Mouse (Mus musculus) myocyte (in vitro differentiated cells): ENCODE measurements around the gene Ctf1. TPM values are rescaled to one million over a fixed set of nuclear protein-coding genes. Genes with fewer than 3 reads are reported as not detected.

Source experiments
- H3K27me3 ChIP-seq: one replicate; pipeline ENCODE4 v1.6.1; 2011; ENCODE audit not compliant: control insufficient read depth, insufficient read depth, insufficient read length
- H3K36me3 ChIP-seq: one replicate; pipeline ENCODE4 v1.6.1; 2011; ENCODE audit not compliant: control insufficient read depth, insufficient read depth
- H3K4me2 ChIP-seq: one replicate; pipeline ENCODE4 v1.6.1; 2011; ENCODE audit warnings: low read depth, control low read depth
- H3K4me3 ChIP-seq: one replicate; pipeline ENCODE4 v1.5.1; 2011; ENCODE audit warnings: mild to moderate bottlenecking, control low read depth, moderate library complexity
- H3K79me2 ChIP-seq: one replicate; pipeline ENCODE4 v1.6.1; 2011; ENCODE audit not compliant: control insufficient read depth, insufficient read depth
- H3ac ChIP-seq: one replicate; pipeline ENCODE4 v1.6.1; 2011; ENCODE audit not compliant: control insufficient read depth, insufficient read length
- CEBPB ChIP-seq: IDR thresholded peaks from 2 replicates; pipeline ENCODE4 v1.6.1; 2011; ENCODE audit warnings: mild to moderate bottlenecking, moderate library complexity; ENCODE audit not compliant: poor library complexity, insufficient read depth, severe bottlenecking
- E2F4 ChIP-seq: IDR thresholded peaks from one replicate; pipeline ENCODE4 v1.6.1; 2011; ENCODE audit warnings: mild to moderate bottlenecking, control low read depth, moderate library complexity; ENCODE audit not compliant: insufficient read depth
- MAX ChIP-seq: IDR thresholded peaks from one replicate; pipeline ENCODE4 v1.6.1; 2011; ENCODE audit warnings: low read depth, mild to moderate bottlenecking, control low read depth
- MYOD1 ChIP-seq, 3 experiments: IDR thresholded peaks; one replicate each; pipeline ENCODE4 v1.6.1; 2011; ENCODE audit warnings: control low read depth in 2 of 3, low read depth in 2 of 3, mild to moderate bottlenecking in 2 of 3, moderate library complexity in 1 of 3; ENCODE audit not compliant: insufficient read length in 2 of 3, control insufficient read depth in 1 of 3
- MYOG ChIP-seq, 3 experiments: IDR thresholded peaks; one replicate each; pipeline ENCODE4 v1.6.1; 2011; ENCODE audit warnings: control low read depth in 2 of 3, low read depth in 2 of 3, mild to moderate bottlenecking in 2 of 3; ENCODE audit not compliant: insufficient read length in 2 of 3, control insufficient read depth in 1 of 3, insufficient read depth in 1 of 3
- POLR2A ChIP-seq: IDR thresholded peaks from one replicate; pipeline ENCODE4 v1.6.1; 2011; ENCODE audit warnings: low read depth, mild to moderate bottlenecking, control low read depth, moderate library complexity; ENCODE audit not compliant: insufficient read length
- POLR2AphosphoS2 ChIP-seq: IDR thresholded peaks from one replicate; pipeline ENCODE4 v1.6.1; 2011; ENCODE audit warnings: low read depth, control low read depth; ENCODE audit not compliant: insufficient read length
- REST ChIP-seq: IDR thresholded peaks from one replicate; pipeline ENCODE4 v1.6.1; 2011; ENCODE audit warnings: mild to moderate bottlenecking, control low read depth, moderate library complexity; ENCODE audit not compliant: insufficient read depth, insufficient read length
- SRF ChIP-seq: IDR thresholded peaks from one replicate; pipeline ENCODE4 v1.6.1; 2011; ENCODE audit warnings: low read depth; ENCODE audit not compliant: control insufficient read depth, insufficient read length
- TCF12 ChIP-seq: IDR thresholded peaks from one replicate; pipeline ENCODE4 v1.6.1; 2011; ENCODE audit warnings: mild to moderate bottlenecking, control low read depth; ENCODE audit not compliant: poor library complexity, insufficient read depth, severe bottlenecking
- TCF3 ChIP-seq: IDR thresholded peaks from one replicate; pipeline ENCODE4 v1.6.1; 2011; ENCODE audit warnings: low read depth, control low read depth; ENCODE audit not compliant: insufficient read length
- USF1 ChIP-seq: IDR thresholded peaks from one replicate; pipeline ENCODE4 v1.6.1; 2011; ENCODE audit warnings: low read depth, mild to moderate bottlenecking, control low read depth, moderate library complexity
- polyA plus RNA-seq: library from polyadenylated mRNA; unstranded; fragments of >200 nt; fragmentation: generic; extraction: Trizol; gene quantifications from one replicate; pipeline ENCODE4 v1.2.1, GENCODE M21; 2012; ENCODE audit warnings: missing spikeins

Ctf1 gene
- polyA plus RNA-seq, 1 experiment, result 8.9 TPM

DNA sequence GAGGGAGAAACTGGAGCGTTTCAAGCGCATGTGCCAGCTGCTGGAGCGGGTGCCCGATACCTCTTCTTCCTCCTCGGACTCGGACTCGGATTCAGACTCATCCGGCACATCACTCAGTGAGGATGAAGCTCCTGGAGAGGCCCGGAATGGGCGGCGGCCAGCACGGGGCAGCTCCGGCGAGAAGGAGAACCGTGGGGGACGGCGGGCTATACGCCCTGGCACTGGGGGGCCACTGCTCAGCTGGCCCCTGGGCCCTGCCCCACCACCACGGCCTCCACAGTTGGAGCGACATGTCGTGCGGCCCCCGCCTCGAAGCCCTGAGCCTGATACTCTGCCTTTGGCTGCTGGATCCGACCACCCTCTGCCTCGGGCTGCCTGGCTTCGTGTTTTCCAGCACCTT lies 39.5 kb downstream of the Ctf1 start:
- no peaks in the 10 kb centered on the region for H3K79me2 ChIP-seq
- H3ac ChIP-seq, result no peak overlapping the region
- no peak for TF ChIP-seq POLR2AphosphoS2
- no peak for TF ChIP-seq SRF
- TF ChIP-seq MYOG (IDR thresholded peaks at IDR 0.05; ENCODE audit: control insufficient read depth in 1 of 3, insufficient read depth in 1 of 3, insufficient read length in 2 of 3, low read depth in 2 of 3), result no peak
- TF ChIP-seq MAX, result no peak
- TF ChIP-seq MYOD1 (IDR thresholded peaks at IDR 0.05; ENCODE audit: control insufficient read depth in 1 of 3, insufficient read length in 2 of 3, low read depth in 2 of 3), result no peak
- TF ChIP-seq CEBPB, result no peak
- TF ChIP-seq USF1, result no peak
- no peak for TF ChIP-seq TCF12
- no peak for TF ChIP-seq POLR2A
- no peak for TF ChIP-seq E2F4
- no peak for TF ChIP-seq REST
- no peaks in the 10 kb centered on the region for H3K27me3 ChIP-seq
- H3K4me2 ChIP-seq, result no peak overlapping the region
- H3K4me3 ChIP-seq, result no peak overlapping the region
- H3K36me3 ChIP-seq, result peaks cover 16% of the 10 kb centered on the region

DNA sequence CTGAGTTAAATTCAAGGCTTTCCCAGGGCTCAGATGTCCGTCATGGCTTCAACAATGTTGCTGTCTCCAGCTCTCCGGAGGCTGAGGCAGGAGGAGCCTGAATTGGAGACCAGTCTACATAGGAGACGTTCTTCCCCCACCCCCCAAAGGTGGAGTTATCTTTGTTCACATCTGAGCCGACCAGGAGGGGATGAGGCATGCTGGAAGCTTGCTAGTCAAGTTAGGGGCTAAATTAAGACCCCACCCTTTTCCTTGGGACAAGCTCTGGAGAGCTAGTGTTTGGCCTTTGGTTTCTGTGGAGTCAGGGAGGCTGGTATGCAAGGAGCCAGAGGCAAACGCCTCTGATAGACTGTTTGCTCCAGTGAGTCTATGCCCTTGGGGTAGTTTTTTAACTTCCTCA lies 40.6 kb downstream of the Ctf1 start:
- H3K79me2 ChIP-seq, result peaks cover 7% of the 10 kb centered on the region
- peaks cover 22% of the 10 kb centered on the region for H3K36me3 ChIP-seq
- no peaks in the 10 kb centered on the region for H3K27me3 ChIP-seq
- H3ac ChIP-seq, result no peak overlapping the region
- H3K4me2 ChIP-seq, result no peak overlapping the region
- no peak for TF ChIP-seq CEBPB
- TF ChIP-seq TCF3, result no peak
- no peak for TF ChIP-seq POLR2A
- TF ChIP-seq MAX, result no peak
- no peak for TF ChIP-seq MYOG (IDR thresholded peaks at IDR 0.05; ENCODE audit: control insufficient read depth in 1 of 3, insufficient read depth in 1 of 3, insufficient read length in 2 of 3, low read depth in 2 of 3)
- TF ChIP-seq E2F4, result no peak
- no peak for TF ChIP-seq TCF12
- TF ChIP-seq REST, result no peak
- no peak for TF ChIP-seq SRF
- TF ChIP-seq POLR2AphosphoS2, result no peak
- no peak for TF ChIP-seq MYOD1 (IDR thresholded peaks at IDR 0.05; ENCODE audit: control insufficient read depth in 1 of 3, insufficient read length in 2 of 3, low read depth in 2 of 3)
- TF ChIP-seq USF1, result no peak
- no peak overlapping the region for H3K4me3 ChIP-seq

GRCm38 (mm10) chr7:127753741-127754140 lies 41.2 kb downstream of the Ctf1 start:
- Histone ChIP-seq H3K79me2 (peaks cover 7% of the 10 kb centered on the region), H3K4me2 (no peak overlapping the region), H3ac (no peak overlapping the region), H3K4me3 (no peak overlapping the region), H3K36me3 (peaks cover 22% of the 10 kb centered on the region), H3K27me3 (no peaks in the 10 kb centered on the region)
- no peak for TF ChIP-seq USF1
- TF ChIP-seq TCF12, result no peak
- no peak for TF ChIP-seq MYOG (IDR thresholded peaks at IDR 0.05; ENCODE audit: control insufficient read depth in 1 of 3, insufficient read depth in 1 of 3, insufficient read length in 2 of 3, low read depth in 2 of 3)

DNA sequence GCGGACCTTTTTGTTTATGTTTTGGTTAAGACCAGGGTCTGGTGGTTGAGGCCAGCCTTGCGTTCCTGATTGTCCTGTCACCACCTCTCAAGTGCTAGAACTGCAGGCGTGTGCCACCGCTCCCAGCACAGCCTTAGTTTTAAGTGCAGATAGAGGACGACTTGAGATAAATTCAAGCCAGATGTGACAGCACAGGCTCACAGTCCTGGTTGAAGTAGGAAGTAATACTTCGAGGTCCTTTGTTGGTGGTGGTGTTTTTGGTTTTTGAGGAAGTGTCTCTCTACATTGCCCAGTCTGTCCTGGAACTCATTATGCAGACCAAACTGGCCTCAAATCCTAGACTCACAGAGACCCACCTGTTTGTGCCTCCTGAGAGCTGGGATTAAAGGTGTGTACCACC lies 47.2 kb downstream of the Ctf1 start:
- no peak for TF ChIP-seq E2F4
- no peak for TF ChIP-seq MAX
- no peak for TF ChIP-seq TCF12
- no peak for TF ChIP-seq SRF
- no peak for TF ChIP-seq CEBPB
- no peak for TF ChIP-seq MYOG (IDR thresholded peaks at IDR 0.05; ENCODE audit: control insufficient read depth in 1 of 3, insufficient read depth in 1 of 3, insufficient read length in 2 of 3, low read depth in 2 of 3)
- no peak for TF ChIP-seq MYOD1 (IDR thresholded peaks at IDR 0.05; ENCODE audit: control insufficient read depth in 1 of 3, insufficient read length in 2 of 3, low read depth in 2 of 3)
- no peak for TF ChIP-seq REST
- no peak overlapping the region for H3K4me2 ChIP-seq
- H3K79me2 ChIP-seq, result peaks cover 7% of the 10 kb centered on the region
- H3ac ChIP-seq, result no peak overlapping the region
- no peaks in the 10 kb centered on the region for H3K27me3 ChIP-seq
- no peak overlapping the region for H3K4me3 ChIP-seq
- H3K36me3 ChIP-seq, result peaks cover 21% of the 10 kb centered on the region

- TF ChIP-seq CEBPB (no peak), POLR2AphosphoS2 (no peak), SRF (no peak), MYOG (IDR thresholded peaks at IDR 0.05; ENCODE audit: control insufficient read depth in 1 of 3, insufficient read depth in 1 of 3, insufficient read length in 2 of 3, low read depth in 2 of 3) (no peak), E2F4 (no peak), TCF12 (no peak), REST (no peak), USF1 (no peak), TCF3 (no peak), MYOD1 (IDR thresholded peaks at IDR 0.05; ENCODE audit: control insufficient read depth in 1 of 3, insufficient read length in 2 of 3, low read depth in 2 of 3) (no peak), MAX (no peak), POLR2A (no peak)
- peaks cover 7% of the 10 kb centered on the region for H3K79me2 ChIP-seq
- H3K4me3 ChIP-seq, result no peak overlapping the region
These were observed 47.9 kb downstream of the Ctf1 start for GRCm38 (mm10) chr7:127760478-127760877.

More at GRCm38 (mm10) chr7:127760478-127760877, 47.9 kb downstream of the Ctf1 start:
- H3ac ChIP-seq, result no peak overlapping the region
- no peak overlapping the region for H3K4me2 ChIP-seq
- H3K27me3 ChIP-seq, result no peaks in the 10 kb centered on the region
- peaks cover 25% of the 10 kb centered on the region for H3K36me3 ChIP-seq
